Mouse (Mus musculus): ENCODE measurements around the gene Pcnx3.
"Not testable (repeated sequence)": the region's sequence is repeated elsewhere in the genome, so short reads cannot be mapped to it uniquely, and the experiment has no call there.

Gene Pcnx3

GRCm38 (mm10) chr19:5711907-5712460 is 23.3 kb upstream of the Pcnx3 start:
- DNase-seq = no peak

GRCm38 (mm10) chr19:5711218-5711617 is 22.5 kb upstream of the Pcnx3 start:
- peak; percentile 72 for DNase-seq

GRCm38 (mm10) chr19:5710581-5710980 is 21.9 kb upstream of the Pcnx3 start:
- no peak for DNase-seq

GRCm38 (mm10) chr19:5710068-5710467 is 21.4 kb upstream of the Pcnx3 start:
- DNase-seq = no peak

GRCm38 (mm10) chr19:5704801-5705571 is 16.3 kb upstream of the Pcnx3 start:
- no peak for DNase-seq

- DNase-seq = no peak
These were observed 15.6 kb upstream of the Pcnx3 start, which contains the start of gene Kcnk7 for GRCm38 (mm10) chr19:5704163-5704800. TSS of gene Kcnk7 (plus strand) at chr19:5704367.

GRCm38 (mm10) chr19:5695849-5696462 is 7.2 kb upstream of the Pcnx3 start:
- no peak for DNase-seq

- no peak for DNase-seq
These were observed 5.1 kb upstream of the Pcnx3 start for GRCm38 (mm10) chr19:5693801-5694200.

GRCm38 (mm10) chr19:5692913-5693396 is 4.2 kb upstream of the Pcnx3 start:
- no peak for DNase-seq

GRCm38 (mm10) chr19:5692086-5692912 is 3.6 kb upstream of the Pcnx3 start:
- DNase-seq = no peak

GRCm38 (mm10) chr19:5691601-5692000 is 2.9 kb upstream of the Pcnx3 start:
- no peak for DNase-seq

- DNase-seq = peak; percentile 49
These were observed 1.6 kb upstream of the Pcnx3 start for GRCm38 (mm10) chr19:5690343-5690735.

- DNase-seq = peak; percentile 66
These were observed 1.0 kb upstream of the Pcnx3 start for GRCm38 (mm10) chr19:5689565-5690342.

GRCm38 (mm10) chr19:5689088-5689428 is 350 bp upstream of the Pcnx3 start:
- DNase-seq = no peak

GRCm38 (mm10) chr19:5687738-5688137 is 970 bp downstream of the Pcnx3 start:
- no peak for DNase-seq

- DNase-seq = not testable (repeated sequence)
These were observed 1.8 kb downstream of the Pcnx3 start for GRCm38 (mm10) chr19:5686954-5687353.

GRCm38 (mm10) chr19:5686437-5686836 is 2.3 kb downstream of the Pcnx3 start:
- no peak for DNase-seq

GRCm38 (mm10) chr19:5685861-5686260 is 2.8 kb downstream of the Pcnx3 start:
- no peak for DNase-seq

GRCm38 (mm10) chr19:5685431-5685830 is 3.3 kb downstream of the Pcnx3 start:
- no peak for DNase-seq

GRCm38 (mm10) chr19:5684985-5685384 is 3.7 kb downstream of the Pcnx3 start:
- no peak for DNase-seq

GRCm38 (mm10) chr19:5684236-5684635 is 4.5 kb downstream of the Pcnx3 start:
- no peak for DNase-seq

GRCm38 (mm10) chr19:5680432-5680831 is 8.3 kb downstream of the Pcnx3 start:
- no peak for DNase-seq

Data from cerebellum, adult 8-10 months (tissue).